8 mouse cellular contexts compared by ENCODE assay signal in the genomic region with DNA sequence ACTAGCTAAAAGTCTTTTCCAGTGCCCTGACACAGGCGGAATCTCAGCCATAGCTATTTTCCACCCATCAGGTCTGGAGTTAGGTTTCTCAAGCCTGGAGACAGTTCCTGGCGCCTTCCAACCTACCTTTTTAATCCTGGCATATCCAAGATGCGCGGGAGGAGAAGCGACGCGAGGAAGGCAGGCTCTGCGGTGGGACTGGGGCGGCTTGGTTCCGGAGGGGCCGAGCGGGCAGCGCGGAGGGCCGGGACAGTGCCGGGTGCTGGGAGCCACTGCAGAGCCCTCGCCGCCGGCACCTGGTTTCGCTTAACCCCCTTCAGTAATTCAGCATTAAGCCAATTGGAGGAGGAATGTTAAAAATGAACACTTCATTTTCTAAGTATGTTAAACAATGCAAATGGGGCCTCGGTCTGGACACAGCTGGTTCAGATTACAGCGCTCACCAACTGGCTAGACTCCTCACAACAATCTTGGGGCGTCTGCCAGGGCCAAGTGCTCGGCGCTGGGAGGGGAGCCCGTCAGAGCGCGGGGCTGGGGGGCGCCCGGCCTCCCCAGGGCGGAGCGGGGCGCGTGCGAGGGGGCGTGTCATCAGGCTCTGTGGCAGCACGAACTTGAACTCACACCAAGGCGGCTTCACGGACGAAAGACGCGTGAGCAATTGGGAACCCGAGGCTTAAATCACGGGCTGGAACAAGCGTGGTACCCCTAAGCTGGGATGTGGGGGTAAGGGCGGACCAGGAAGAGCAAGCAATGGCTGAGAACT. TPM values are rescaled to one million over a fixed set of nuclear protein-coding genes. Genes with fewer than 3 reads are reported as not detected.
A peak's percentile ranks its signal among the peaks of the same experiment; 100 is the strongest.
DNase-seq lines count a peak whose midpoint lies in the region; ATAC-seq and TF ChIP-seq lines count a peak whose summit lies in the region.

A gene (minus strand): TSS at position 448 of the 763 bp plus-strand sequence.

- WGBS in hindbrain, postnatal 0 days, result 1% methylated on average over 46 of the region's 46 CpGs
- WGBS in limb, embryonic 15.5 days, result under 1% methylated on average over 46 of the region's 46 CpGs
- WGBS in midbrain, embryonic 14.5 days, result under 1% methylated on average over 46 of the region's 46 CpGs

- H3K27me3 ChIP-seq in hindbrain, postnatal 0 days (ENCODE audit: insufficient read depth, low read length), result no peaks in the 10 kb centered on the region
- no peaks in the 10 kb centered on the region for H3K27me3 ChIP-seq in limb, embryonic 15.5 days
- peaks cover 10% of the 10 kb centered on the region for H3K27me3 ChIP-seq in midbrain, embryonic 14.5 days (ENCODE audit: control insufficient read depth, insufficient read depth, low read length)

- peak within 1 kb of the TSS; percentile 45 for H3K4me3 ChIP-seq in hindbrain, postnatal 0 days (ENCODE audit: low read length)
- peak within 1 kb of the TSS; percentile 55 for H3K4me3 ChIP-seq in limb, embryonic 15.5 days
- H3K4me3 ChIP-seq in midbrain, embryonic 14.5 days (replicated peaks; ENCODE audit: low read depth, low read length), result peak within 1 kb of the TSS; percentile 45

- H3K9me3 ChIP-seq in hindbrain, postnatal 0 days (ENCODE audit: low read length), result no peaks in the 10 kb centered on the region
- no peaks in the 10 kb centered on the region for H3K9me3 ChIP-seq in limb, embryonic 15.5 days
- no peaks in the 10 kb centered on the region for H3K9me3 ChIP-seq in midbrain, embryonic 14.5 days (ENCODE audit: control insufficient read depth, low read length)

- H3K27ac ChIP-seq in hindbrain, postnatal 0 days, result no peak within 1 kb of the TSS
- peak within 1 kb of the TSS; percentile 96 for H3K27ac ChIP-seq in limb, embryonic 15.5 days
- no peak within 1 kb of the TSS for H3K27ac ChIP-seq in midbrain, embryonic 14.5 days (replicated peaks; ENCODE audit: low read depth, low read length)

- H3K4me1 ChIP-seq in hindbrain, postnatal 0 days (ENCODE audit: insufficient read depth, low read length), result peaks cover 7% of the 10 kb centered on the region
- H3K4me1 ChIP-seq in limb, embryonic 15.5 days, result peaks cover 23% of the 10 kb centered on the region
- H3K4me1 ChIP-seq in midbrain, embryonic 14.5 days (ENCODE audit: control insufficient read depth, insufficient read depth, low read length), result 0 out of 2 replicates have a peak, but pooled peaks cover 4% of the 10 kb centered on the region

- peak; percentile 39 to 51 for DNase-seq in cerebellum, postnatal 10 days
- DNase-seq in cerebellum, adult 11-12 months, result no peak
- peak; percentile 63 for DNase-seq in brain, embryonic 14.5 days (ENCODE audit: low read depth)
- peak; percentile 66 for DNase-seq in gastrocnemius, postnatal 25 days
- DNase-seq in hindbrain, postnatal 0 days (ENCODE audit: low spot score), result peak; percentile 49
- DNase-seq in midbrain, embryonic 14.5 days, result peak; percentile 63
- peak; percentile 73 for DNase-seq in testis, postnatal 10 days (ENCODE audit: low spot score)

- TF ChIP-seq CTCF in brain, embryonic 14.5 days (IDR thresholded peaks at IDR 0.05; ENCODE audit: borderline replicate concordance, extremely low read depth, insufficient read depth, insufficient read length), result no peak
- no peak for TF ChIP-seq CTCF in hindbrain, postnatal 0 days (IDR thresholded peaks at IDR 0.05; ENCODE audit: low read depth)

- no peaks in the 10 kb centered on the region for H3K36me3 ChIP-seq in hindbrain, postnatal 0 days (ENCODE audit: insufficient read depth, low read length)
- H3K36me3 ChIP-seq in limb, embryonic 15.5 days, result no peaks in the 10 kb centered on the region
- H3K36me3 ChIP-seq in midbrain, embryonic 14.5 days (ENCODE audit: control insufficient read depth, insufficient read depth, low read length), result no peaks in the 10 kb centered on the region

- TF ChIP-seq POLR2A in brain, embryonic 14.5 days (IDR thresholded peaks at IDR 0.05; ENCODE audit: borderline replicate concordance, extremely low read depth, insufficient read depth, insufficient read length, poor library complexity, severe bottlenecking), result no peak

- peak within 1 kb of the TSS; percentile 74 for H3K4me2 ChIP-seq in hindbrain, postnatal 0 days (ENCODE audit: low read depth, low read length)
- H3K4me2 ChIP-seq in limb, embryonic 15.5 days, result peak within 1 kb of the TSS; percentile 87
- peak within 1 kb of the TSS; percentile 93 for H3K4me2 ChIP-seq in midbrain, embryonic 14.5 days (ENCODE audit: low read length)

- H3K9ac ChIP-seq in hindbrain, postnatal 0 days (replicated peaks; ENCODE audit: low read length), result peak within 1 kb of the TSS; percentile 36
- H3K9ac ChIP-seq in limb, embryonic 15.5 days, result peak within 1 kb of the TSS; percentile 40
- H3K9ac ChIP-seq in midbrain, embryonic 14.5 days (replicated peaks; ENCODE audit: low read length), result peak within 1 kb of the TSS; percentile 51

- peak; percentile 66 for ATAC-seq in hindbrain, postnatal 0 days
- ATAC-seq in limb, embryonic 15.5 days (ENCODE audit: insufficient number of reproducible peaks, low FRiP score, low TSS enrichment, low read depth), result peak; percentile 88
- peak; percentile 49; the same call in 1 of the 2 replicates for ATAC-seq in midbrain, embryonic 14.5 days (ENCODE audit: low FRiP score, low TSS enrichment)

RNA-seq across cellular contexts. Expression of the gene that starts here (rescaled TPM):
- 6.4 and 9.2 TPM in 2 replicates for polyA plus RNA-seq in brain, embryonic 14.5 days (2012; rRNA removed)
- 10 to 100 TPM; 17.7 to 18.9 TPM for total RNA-seq in gastrocnemius, postnatal 25 days (2021)
- total RNA-seq in hindbrain, postnatal 0 days (2014; rRNA removed), result 7.8 and 16.8 TPM in 2 replicates
- polyA plus RNA-seq in hindbrain, postnatal 0 days (2015; fragmentation: Nextera tagmentation; extraction: Ambion mirVana), result 21.8 and 23.5 TPM in 2 replicates
- 220 and 222 TPM in 2 replicates for polyA plus RNA-seq in limb, embryonic 15.5 days (2015; fragmentation: Nextera tagmentation; extraction: Ambion mirVana)
- polyA plus RNA-seq in midbrain, embryonic 14.5 days (2014; fragmentation: Nextera tagmentation; extraction: Ambion mirVana), result 1.1 and 6.0 TPM in 2 replicates
